Mouse (Mus musculus) heart, embryonic 15.5 days (tissue): ENCODE results near the gene Olfr921. TPM values are rescaled to one million over a fixed set of nuclear protein-coding genes. Genes with fewer than 3 reads are reported as not detected.

Experiments
- ATAC-seq: fragments of 200-750 bp; cut with Nextera tagmentation; replicated peaks from 2 replicates; pipeline ENCODE4 v1.8.0; 2017; ENCODE audit warnings: low read depth, moderate TSS enrichment; ENCODE audit not compliant: insufficient number of reproducible peaks, insufficient read depth, low FRiP score
- H3K27ac ChIP-seq: fragments of 300-500 bp; sonication (generic); 2 replicates; pipeline ENCODE4 v1.5.1; 2015; ENCODE audit warnings: mild to moderate bottlenecking, inconsistent platforms
- H3K27me3 ChIP-seq: fragments of 300-500 bp; sonication (generic); 2 replicates; pipeline ENCODE4 v1.6.1; 2015; ENCODE audit warnings: inconsistent platforms
- H3K36me3 ChIP-seq: fragments of 300-500 bp; sonication (generic); 2 replicates; pipeline ENCODE4 v1.6.1; 2015; ENCODE audit warnings: mild to moderate bottlenecking, inconsistent platforms
- H3K4me1 ChIP-seq: fragments of 300-500 bp; sonication (generic); replicated peaks from 2 replicates; pipeline ENCODE4 v1.6.1; 2015; ENCODE audit warnings: inconsistent platforms
- H3K4me2 ChIP-seq: fragments of 300-500 bp; sonication (generic); 2 replicates; pipeline ENCODE4 v1.6.1; 2015; ENCODE audit warnings: inconsistent platforms, mild to moderate bottlenecking, moderate library complexity
- H3K4me3 ChIP-seq: fragments of 300-500 bp; sonication (generic); 2 replicates; pipeline ENCODE4 v1.5.1; 2015; ENCODE audit warnings: mild to moderate bottlenecking, inconsistent platforms
- H3K9ac ChIP-seq: fragments of 300-500 bp; sonication (generic); 2 replicates; pipeline ENCODE4 v1.6.1; 2015; ENCODE audit warnings: mild to moderate bottlenecking, inconsistent platforms
- H3K9me3 ChIP-seq: fragments of 300-500 bp; sonication (generic); replicated peaks from 2 replicates; pipeline ENCODE4 v1.6.1; 2016; ENCODE audit warnings: inconsistent platforms
- WGBS: fragments of 180-500 bp; shearing (Covaris S2); methylation state at CpG from one replicate; pipeline ENCODE4 v1.1.7; 2015; ENCODE audit warnings: mixed read lengths; 5-methylcytosine and 5-hydroxymethylcytosine counted together
- polyA plus RNA-seq: library from polyadenylated mRNA; unstranded; fragments of >200 nt; fragmentation: Nextera tagmentation; extraction: Ambion mirVana; gene quantifications from 2 replicates; pipeline ENCODE4 v1.2.1, GENCODE M21; 2015

The Olfr921 gene
- not detected in 2 replicates for polyA plus RNA-seq

DNA sequence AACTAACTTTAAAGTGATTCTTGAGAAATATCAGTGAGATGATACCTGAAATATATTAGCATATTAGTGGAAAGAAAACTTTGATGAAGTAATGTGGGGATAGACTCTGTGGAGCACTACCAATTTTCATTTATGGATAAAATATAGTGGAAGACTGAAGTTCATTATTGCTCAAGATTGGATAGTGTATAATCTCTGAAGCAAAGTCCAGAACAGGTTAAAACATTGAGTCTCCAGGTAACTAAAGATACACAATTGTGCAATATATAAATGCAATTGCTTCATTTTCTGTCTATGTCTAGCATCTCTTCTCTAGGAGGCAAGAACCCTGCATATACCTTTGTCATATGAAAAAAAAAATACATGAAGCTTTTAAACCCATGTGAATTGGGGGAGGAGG lies at the start of gene Olfr921:
Olfr921 (plus strand) TSS at position 301 of the 400 bp plus-strand sequence.
- Histone ChIP-seq H3K36me3 (no peaks in the 10 kb centered on the region), H3K4me3 (no peak within 1 kb of the TSS), H3K27ac (no peak within 1 kb of the TSS), H3K27me3 (no peaks in the 10 kb centered on the region), H3K9ac (no peak within 1 kb of the TSS), H3K4me2 (no peak within 1 kb of the TSS), H3K9me3 (no peaks in the 10 kb centered on the region), H3K4me1 (no peaks in the 10 kb centered on the region)
- no peak for ATAC-seq

DNA sequence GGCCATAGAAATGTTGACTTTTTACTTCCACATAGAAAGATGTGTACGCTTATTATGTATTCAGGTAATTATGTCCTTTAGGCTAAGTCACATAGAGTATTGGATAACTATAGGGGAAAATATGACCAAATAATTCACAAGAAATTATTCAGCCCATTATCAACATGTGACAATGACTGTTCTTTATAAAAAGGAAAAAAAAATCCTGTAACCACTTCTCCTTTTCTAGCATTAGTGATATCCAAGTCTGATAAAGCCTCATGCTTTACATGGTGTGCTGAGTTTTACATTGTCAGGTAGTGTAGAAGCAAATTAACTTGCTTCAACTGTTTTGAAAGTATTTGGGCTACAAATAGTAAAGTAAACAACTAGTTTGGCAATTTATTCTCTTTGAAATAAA lies 48.8 kb upstream of the Olfr921 start:
- H3K4me2 ChIP-seq = no peak overlapping the region
- ATAC-seq = no peak
- peaks cover 8% of the 10 kb centered on the region; the same call in 1 of the 2 replicates for H3K4me1 ChIP-seq
- 87% methylated on average over 1 of the region's 1 CpGs for WGBS
- no peak overlapping the region for H3K9ac ChIP-seq
- peaks cover 42% of the 10 kb centered on the region for H3K36me3 ChIP-seq
- H3K27ac ChIP-seq = no peak overlapping the region
- no peak overlapping the region for H3K4me3 ChIP-seq
- H3K9me3 ChIP-seq = no peaks in the 10 kb centered on the region
- H3K27me3 ChIP-seq = no peaks in the 10 kb centered on the region

DNA sequence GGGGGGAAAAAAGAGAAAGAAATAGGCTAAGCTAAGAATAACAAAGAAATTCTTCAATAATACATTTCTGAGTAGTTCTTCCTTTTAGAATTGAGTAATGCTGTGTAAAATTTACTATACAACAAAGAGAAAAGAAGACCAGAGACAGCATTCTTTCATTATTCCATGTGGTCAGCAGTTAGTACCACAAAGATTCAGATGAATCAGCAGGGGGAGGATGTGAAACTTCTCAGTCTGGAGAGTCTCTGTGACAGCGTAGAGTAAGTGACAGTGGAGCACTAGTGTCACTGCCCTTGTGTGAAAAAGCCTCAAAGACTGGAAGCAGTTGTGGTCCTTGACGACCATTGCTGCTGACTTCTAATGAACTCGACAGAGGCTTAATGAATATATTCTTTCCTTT lies 44.6 kb upstream of the Olfr921 start:
- Histone ChIP-seq H3K9me3 (no peaks in the 10 kb centered on the region), H3K9ac (no peak overlapping the region), H3K27ac (no peak overlapping the region), H3K36me3 (peaks cover 45% of the 10 kb centered on the region), H3K4me1 (no peaks in the 10 kb centered on the region), H3K27me3 (no peaks in the 10 kb centered on the region), H3K4me2 (no peak overlapping the region), H3K4me3 (no peak overlapping the region)
- ATAC-seq = no peak
- WGBS = 69% methylated on average over 3 of the region's 3 CpGs

DNA sequence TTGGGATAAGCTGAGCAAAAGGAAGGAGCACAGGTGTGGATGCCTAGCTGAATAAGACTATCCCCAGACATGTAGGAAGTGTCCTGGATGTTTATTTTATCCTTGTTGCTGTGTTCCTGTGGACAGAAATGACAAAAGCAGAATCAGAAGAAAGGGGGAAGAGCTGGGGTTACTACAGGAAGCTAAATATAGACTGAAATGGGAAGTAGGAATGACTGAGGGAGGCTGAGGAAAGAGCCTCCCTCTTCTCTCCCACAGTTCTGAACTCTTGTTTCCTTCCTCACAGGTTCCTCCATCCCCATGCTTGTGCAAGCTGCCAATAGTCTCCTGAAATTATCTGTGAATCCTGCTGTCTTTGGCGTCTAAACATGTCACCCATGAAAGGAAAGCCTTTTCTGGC lies 31.5 kb upstream of the Olfr921 start:
- H3K27me3 ChIP-seq = no peaks in the 10 kb centered on the region
- no peak overlapping the region for H3K4me3 ChIP-seq
- no peak overlapping the region for H3K27ac ChIP-seq
- peaks cover 17% of the 10 kb centered on the region for H3K36me3 ChIP-seq
- no peak overlapping the region for H3K9ac ChIP-seq
- 81% methylated on average over 1 of the region's 1 CpGs for WGBS
- H3K4me2 ChIP-seq = no peak overlapping the region
- no peaks in the 10 kb centered on the region for H3K4me1 ChIP-seq
- no peaks in the 10 kb centered on the region for H3K9me3 ChIP-seq
- no peak for ATAC-seq

DNA sequence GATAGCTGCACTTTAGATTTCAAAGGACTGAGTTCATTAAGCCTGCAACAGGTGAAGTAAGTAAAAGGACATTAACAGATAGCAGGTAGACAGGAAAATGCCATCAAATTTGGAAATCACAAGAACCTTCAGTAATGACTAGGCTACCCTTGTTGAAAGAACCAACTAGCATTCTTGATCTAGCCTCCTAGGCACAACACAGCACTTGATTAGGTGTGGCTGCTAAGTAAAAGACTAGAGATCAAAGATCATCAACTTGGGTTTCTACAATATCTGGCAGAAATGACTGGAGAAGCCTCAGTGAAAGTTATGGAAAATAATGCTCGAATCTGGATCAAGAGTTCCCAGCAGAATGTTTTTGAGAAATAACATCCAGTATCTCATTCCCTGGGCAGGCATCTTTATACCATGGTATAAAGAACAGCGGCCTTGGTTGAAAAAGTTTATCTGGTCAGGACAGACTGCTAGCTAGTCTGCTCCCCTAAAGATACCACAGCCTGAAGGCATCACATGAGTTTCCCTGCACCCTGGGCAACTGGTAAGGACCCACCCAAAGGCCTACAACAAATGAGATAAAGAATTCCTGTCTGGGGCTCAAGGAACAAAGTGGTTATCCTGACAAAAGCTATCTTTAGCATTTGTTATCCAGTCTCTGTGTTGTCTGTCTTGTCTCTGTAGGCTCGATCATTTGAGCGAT lies 28.1 kb upstream of the Olfr921 start:
- H3K9me3 ChIP-seq = no peaks in the 10 kb centered on the region
- H3K4me2 ChIP-seq = no peak overlapping the region
- no peak overlapping the region for H3K27ac ChIP-seq
- no peaks in the 10 kb centered on the region for H3K36me3 ChIP-seq
- no peak for ATAC-seq
- H3K4me1 ChIP-seq = no peaks in the 10 kb centered on the region
- H3K4me3 ChIP-seq = no peak overlapping the region
- 72% methylated on average over 4 of the region's 4 CpGs for WGBS
- H3K27me3 ChIP-seq = no peaks in the 10 kb centered on the region
- no peak overlapping the region for H3K9ac ChIP-seq

DNA sequence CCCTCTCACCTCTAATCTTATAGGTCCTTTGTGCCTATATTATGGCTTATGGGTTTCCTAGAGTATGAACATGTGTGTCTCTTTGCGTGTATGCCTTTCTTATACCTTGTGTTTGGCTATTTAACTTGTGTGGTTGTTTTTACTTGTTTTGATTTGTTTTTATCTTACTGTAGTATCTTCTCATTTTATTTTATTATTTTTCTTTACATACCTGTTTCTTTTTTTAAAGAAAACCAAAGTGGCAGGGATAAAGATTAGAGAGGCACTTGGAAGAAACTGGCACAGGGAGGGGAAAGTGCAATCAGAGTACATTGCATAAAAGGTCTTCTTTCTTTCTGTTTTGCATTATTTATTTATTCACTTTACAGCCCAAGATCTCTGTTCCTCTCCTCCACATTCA lies 20.9 kb upstream of the Olfr921 start, which contains the start of gene Olfr920:
Olfr920 (plus strand) TSS at position 301 of the 400 bp plus-strand sequence.
- no peak within 1 kb of the TSS for H3K4me2 ChIP-seq
- 89% methylated on average over 1 of the region's 1 CpGs for WGBS
- no peaks in the 10 kb centered on the region for H3K9me3 ChIP-seq
- no peaks in the 10 kb centered on the region for H3K27me3 ChIP-seq
- ATAC-seq = no peak
- no peak within 1 kb of the TSS for H3K9ac ChIP-seq
- H3K27ac ChIP-seq = no peak within 1 kb of the TSS
- no peak within 1 kb of the TSS for H3K4me3 ChIP-seq
- H3K4me1 ChIP-seq = no peaks in the 10 kb centered on the region
- H3K36me3 ChIP-seq = no peaks in the 10 kb centered on the region

DNA sequence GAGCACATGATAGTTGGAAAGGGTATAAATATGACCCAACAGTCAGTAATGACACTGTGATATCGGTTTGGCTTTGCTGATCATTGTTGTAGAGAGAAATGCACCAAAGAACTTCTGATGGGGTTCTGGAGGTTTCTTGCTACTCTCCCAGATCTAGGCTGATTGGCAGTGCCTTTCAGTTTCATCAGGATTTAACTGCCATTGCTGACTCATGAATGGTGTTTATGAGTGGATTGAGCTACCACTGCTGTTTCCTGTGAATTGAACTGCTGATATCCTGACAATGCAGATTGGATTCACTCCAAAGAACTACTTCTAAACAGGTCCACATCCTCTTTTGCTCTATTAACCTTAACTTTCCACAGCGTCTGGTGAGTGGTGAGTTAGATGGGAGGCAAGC lies 19.8 kb downstream of the Olfr921 start:
- WGBS = 84% methylated on average over 2 of the region's 2 CpGs
- no peaks in the 10 kb centered on the region for H3K36me3 ChIP-seq
- no peak overlapping the region for H3K27ac ChIP-seq
- H3K4me1 ChIP-seq = no peaks in the 10 kb centered on the region
- no peak overlapping the region for H3K9ac ChIP-seq
- no peaks in the 10 kb centered on the region for H3K9me3 ChIP-seq
- H3K4me3 ChIP-seq = no peak overlapping the region
- no peak overlapping the region for H3K4me2 ChIP-seq
- H3K27me3 ChIP-seq = no peaks in the 10 kb centered on the region
- ATAC-seq = no peak

DNA sequence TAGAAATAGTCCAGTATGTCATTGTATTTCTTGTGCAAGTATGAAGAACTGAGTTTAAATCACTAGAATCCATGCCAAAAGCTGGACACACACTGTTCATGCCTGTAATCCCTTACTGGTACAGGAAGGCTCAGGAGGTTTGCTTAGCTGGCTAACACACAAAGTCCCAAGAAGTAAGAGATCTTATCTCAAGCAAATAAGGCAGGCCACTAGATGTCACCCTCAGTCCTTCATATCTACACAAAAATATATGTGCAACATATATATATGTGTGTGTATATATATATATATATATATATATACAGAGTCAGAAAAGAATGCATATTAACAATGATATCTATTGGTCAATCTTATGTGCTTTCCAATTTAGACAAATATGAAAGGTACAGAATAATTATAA lies 32.8 kb downstream of the Olfr921 start:
- no peak overlapping the region for H3K4me3 ChIP-seq
- no peak for ATAC-seq
- H3K9ac ChIP-seq = no peak overlapping the region
- H3K27ac ChIP-seq = no peak overlapping the region
- no peak overlapping the region for H3K4me2 ChIP-seq
- no peaks in the 10 kb centered on the region for H3K9me3 ChIP-seq
- no peaks in the 10 kb centered on the region for H3K27me3 ChIP-seq
- no peaks in the 10 kb centered on the region for H3K4me1 ChIP-seq
- H3K36me3 ChIP-seq = no peaks in the 10 kb centered on the region

DNA sequence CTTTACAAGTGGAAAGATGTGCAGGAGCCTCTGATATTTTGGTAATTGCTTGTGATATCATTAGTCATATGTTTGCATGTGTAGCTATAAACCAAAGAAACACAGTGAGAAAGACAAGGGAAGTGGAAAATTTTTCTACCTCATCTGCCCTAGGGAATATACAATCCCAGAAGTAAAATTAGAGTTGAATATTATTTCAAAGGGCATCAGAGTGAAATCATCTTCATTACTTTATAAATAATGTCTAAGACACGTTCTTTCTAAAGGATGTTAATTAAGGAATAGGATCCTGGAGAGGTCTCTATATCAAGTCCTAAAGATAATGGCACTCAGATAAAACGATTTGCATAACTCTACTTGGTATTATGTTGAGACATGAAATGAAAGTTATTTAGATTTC lies 41.4 kb downstream of the Olfr921 start, which contains the start of gene Olfr922:
Olfr922 (plus strand) TSS at position 301 of the 400 bp plus-strand sequence.
- ATAC-seq = no peak
- Histone ChIP-seq H3K27me3 (no peaks in the 10 kb centered on the region), H3K36me3 (no peaks in the 10 kb centered on the region), H3K4me2 (no peak within 1 kb of the TSS), H3K27ac (no peak within 1 kb of the TSS), H3K9me3 (no peaks in the 10 kb centered on the region), H3K9ac (no peak within 1 kb of the TSS), H3K4me1 (no peaks in the 10 kb centered on the region), H3K4me3 (no peak within 1 kb of the TSS)
- WGBS = 53% methylated on average over 2 of the region's 2 CpGs

DNA sequence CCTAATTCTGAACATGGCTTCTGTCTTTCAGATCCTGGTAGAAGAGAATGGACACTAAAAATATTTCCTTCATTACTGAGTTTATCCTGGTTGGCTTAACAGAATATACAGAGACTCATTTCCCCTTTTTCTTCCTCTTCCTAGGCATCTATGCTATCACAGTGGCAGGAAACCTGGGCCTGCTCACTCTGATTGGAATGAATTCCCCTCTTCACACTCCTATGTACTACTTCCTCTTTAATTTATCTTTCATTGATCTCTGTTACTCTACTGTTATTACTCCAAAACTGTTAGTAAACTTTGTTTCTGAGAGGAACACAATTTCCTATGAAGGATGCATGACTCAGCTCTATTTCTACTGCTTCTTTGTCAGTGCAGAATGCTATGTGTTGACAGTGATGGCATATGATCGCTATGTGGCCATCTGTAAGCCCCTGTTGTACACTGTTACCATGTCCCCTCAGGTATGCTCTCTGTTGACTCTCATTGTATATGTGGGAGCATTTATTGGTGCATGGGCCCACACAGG lies 42.7 kb downstream of the Olfr921 start:
- ATAC-seq = no peak
- 82% methylated on average over 1 of the region's 1 CpGs for WGBS
- no peak overlapping the region for H3K9ac ChIP-seq
- H3K4me3 ChIP-seq = no peak overlapping the region
- no peaks in the 10 kb centered on the region for H3K4me1 ChIP-seq
- no peak overlapping the region for H3K27ac ChIP-seq
- no peaks in the 10 kb centered on the region for H3K36me3 ChIP-seq
- no peaks in the 10 kb centered on the region for H3K27me3 ChIP-seq
- H3K9me3 ChIP-seq = no peaks in the 10 kb centered on the region
- H3K4me2 ChIP-seq = no peak overlapping the region

DNA sequence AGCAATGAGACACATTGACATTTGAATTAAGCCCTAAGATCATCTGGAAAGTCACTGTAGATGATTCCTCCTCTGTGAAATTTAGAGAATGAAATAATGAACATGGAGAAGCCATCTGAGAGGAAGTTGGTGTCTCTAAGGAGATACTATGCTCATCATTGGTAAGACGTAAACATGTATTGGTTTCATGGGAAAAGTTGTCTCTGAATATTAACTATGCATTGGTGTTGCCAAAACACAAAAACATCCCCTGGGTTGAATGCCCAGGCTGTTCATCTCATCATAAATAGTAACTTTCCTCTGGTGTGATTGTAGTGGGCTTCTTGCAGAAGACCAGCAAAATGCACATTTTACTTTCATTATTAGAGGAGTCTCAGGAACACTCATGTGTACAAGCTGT lies 53.4 kb downstream of the Olfr921 start, which contains the start of gene Olfr923:
Olfr923 (plus strand) TSS at position 301 of the 400 bp plus-strand sequence.
- WGBS = 98% methylated on average over 1 of the region's 1 CpGs
- no peak within 1 kb of the TSS for H3K9ac ChIP-seq
- H3K4me1 ChIP-seq = no peaks in the 10 kb centered on the region
- no peak within 1 kb of the TSS for H3K4me2 ChIP-seq
- no peaks in the 10 kb centered on the region for H3K36me3 ChIP-seq
- no peaks in the 10 kb centered on the region for H3K9me3 ChIP-seq
- no peak within 1 kb of the TSS for H3K4me3 ChIP-seq
- H3K27ac ChIP-seq = no peak within 1 kb of the TSS
- no peak for ATAC-seq
- no peaks in the 10 kb centered on the region for H3K27me3 ChIP-seq
